Mouse (Mus musculus) spleen, postnatal 14 days (tissue): ENCODE results near the gene Cfap74.
"Not testable (repeated sequence)": the region's sequence is repeated elsewhere in the genome, so short reads cannot be mapped to it uniquely, and the experiment has no call there.

Source experiments
- DNase-seq, 2 experiments: peaks; one replicate each; pipeline ENCODE4 v3.0.0; 2021 to 2022; ENCODE audit warnings: low spot score in 2 of 2

Gene Cfap74

GRCm38 (mm10) chr4:155469590-155470262, 60.7 kb downstream of the Cfap74 start:
- DNase-seq, result no peak

GRCm38 (mm10) chr4:155470263-155470953, 61.4 kb downstream of the Cfap74 start:
- no peak for DNase-seq

GRCm38 (mm10) chr4:155470997-155471396, 62.0 kb downstream of the Cfap74 start:
- no peak for DNase-seq

GRCm38 (mm10) chr4:155471406-155471805, 62.4 kb downstream of the Cfap74 start:
- DNase-seq, result no peak

- no peak for DNase-seq
These were observed 63.8 kb downstream of the Cfap74 start for GRCm38 (mm10) chr4:155472716-155473290.

- DNase-seq, result no peak
These were observed 64.3 kb downstream of the Cfap74 start for GRCm38 (mm10) chr4:155473319-155473718.

GRCm38 (mm10) chr4:155473796-155474195, 64.8 kb downstream of the Cfap74 start:
- DNase-seq, result not testable (repeated sequence)

GRCm38 (mm10) chr4:155481381-155482124, 72.6 kb downstream of the Cfap74 start:
- DNase-seq, result peak; percentile 59 to 78

- no peak for DNase-seq
These were observed 73.1 kb downstream of the Cfap74 start for GRCm38 (mm10) chr4:155482125-155482480.

GRCm38 (mm10) chr4:155482733-155483540, 73.9 kb downstream of the Cfap74 start:
- DNase-seq, result no peak

- DNase-seq, result no peak
These were observed 76.5 kb downstream of the Cfap74 start for GRCm38 (mm10) chr4:155485521-155485920.

- DNase-seq, result no peak
These were observed 78.8 kb downstream of the Cfap74 start for GRCm38 (mm10) chr4:155487746-155488145.

- no peak for DNase-seq
These were observed 79.4 kb downstream of the Cfap74 start for GRCm38 (mm10) chr4:155488232-155489025.

- no peak for DNase-seq
These were observed 80.3 kb downstream of the Cfap74 start for GRCm38 (mm10) chr4:155489101-155489970.

- DNase-seq, result no peak
These were observed 81.5 kb downstream of the Cfap74 start for GRCm38 (mm10) chr4:155490456-155490855.

- DNase-seq, result peak; percentile 88 to 93
These were observed 82.1 kb downstream of the Cfap74 start, which contains the start of gene Gnb1 for GRCm38 (mm10) chr4:155490990-155491504. Gene Gnb1 (plus strand): TSS chr4:155491361.

GRCm38 (mm10) chr4:155491529-155492130, 82.6 kb downstream of the Cfap74 start:
- no peak for DNase-seq

- DNase-seq, result peak; percentile 28 to 45
These were observed 83.2 kb downstream of the Cfap74 start for GRCm38 (mm10) chr4:155492131-155492633.

- DNase-seq, result no peak
These were observed 85.9 kb downstream of the Cfap74 start for GRCm38 (mm10) chr4:155494891-155495290.
